Mouse (Mus musculus): ENCODE data around the gene Naaladl2.
"Not testable (repeated sequence)": the region's sequence is repeated elsewhere in the genome, so short reads cannot be mapped to it uniquely, and the experiment has no call there.

DNA sequence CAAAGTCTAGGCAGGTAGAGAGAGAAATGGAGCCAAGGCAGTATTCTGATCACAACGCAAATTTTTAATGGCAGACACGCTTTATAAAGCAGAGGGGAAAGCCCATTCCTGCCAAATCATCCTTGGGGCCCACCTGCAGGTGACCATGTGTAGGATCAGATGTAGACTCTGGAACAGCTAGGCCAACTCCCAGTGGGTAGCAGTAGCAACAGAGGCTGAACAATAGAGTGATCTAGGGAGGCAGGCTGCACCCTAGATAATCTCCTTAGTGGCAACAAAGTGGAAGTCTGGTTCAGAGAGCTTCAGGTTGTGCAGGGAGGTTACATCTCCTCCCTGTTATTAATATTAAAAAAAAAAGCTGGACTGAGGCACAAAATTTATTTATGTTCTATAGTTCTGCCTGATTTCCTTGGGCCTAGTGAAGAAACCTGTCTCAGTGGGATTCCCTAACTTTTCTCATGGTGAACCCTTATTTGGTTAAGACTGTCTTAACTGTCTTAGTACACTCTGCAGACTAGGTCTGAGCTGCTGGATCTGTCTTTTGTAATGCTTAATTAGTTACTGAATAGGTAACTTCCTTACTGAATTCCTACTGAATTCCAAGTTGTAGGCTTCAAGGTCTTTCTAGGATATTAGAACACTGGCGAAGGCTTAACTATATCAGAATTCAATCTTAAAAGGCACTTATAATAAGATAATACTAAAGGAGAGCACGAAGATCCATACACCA lies 992.8 kb downstream of the Naaladl2 start:
- not testable (repeated sequence) for TF ChIP-seq CTCF (IDR thresholded peaks at IDR 0.05; ENCODE audit: low read depth, low read length); GATA1 (IDR thresholded peaks at IDR 0.05; ENCODE audit: borderline replicate concordance, low read length); TAL1 (conservative IDR thresholded peaks at IDR 0.05; ENCODE audit: low read depth, low read length)

Data from G1E (cell line).